Mouse (Mus musculus) thymus, postnatal 0 days (tissue): ENCODE data around the gene Gm3526. TPM values are rescaled to one million over a fixed set of nuclear protein-coding genes. Genes with fewer than 3 reads are reported as not detected.
"Not testable (repeated sequence)": the region's sequence is repeated elsewhere in the genome, so short reads cannot be mapped to it uniquely, and the experiment has no call there.

Experiments
- DNase-seq: peaks from one replicate; pipeline ENCODE4 v3.0.0-alpha.2; 2015; ENCODE audit warnings: low spot score
- polyA plus RNA-seq: library from polyadenylated mRNA; unstranded; fragments of >200 nt; fragmentation: Nextera tagmentation; extraction: Ambion mirVana; gene quantifications from 2 replicates; pipeline ENCODE4 v1.2.1, GENCODE M21; 2015

Gm3526 gene
- 0.12 TPM in 1 of 2 replicates, not detected in the other for polyA plus RNA-seq

DNA sequence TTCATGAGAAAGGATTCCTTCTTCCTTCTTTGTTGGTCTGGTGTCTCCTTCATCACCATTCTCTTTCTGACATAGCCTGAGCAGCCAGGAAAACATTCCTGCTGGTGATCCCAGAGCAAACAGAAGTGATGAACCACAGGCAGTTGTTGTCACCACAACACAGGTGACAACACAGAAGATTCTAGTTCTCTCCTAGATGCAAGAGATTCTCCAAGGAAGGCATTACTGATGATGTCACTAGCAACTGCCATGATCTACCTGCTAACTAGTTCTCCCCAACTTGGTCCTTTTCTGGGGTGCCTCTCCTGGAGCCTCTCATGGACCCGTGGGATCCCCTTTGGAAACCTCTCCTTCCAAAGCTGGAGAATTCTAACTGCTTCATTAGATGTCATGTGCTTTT lies at the start of gene Gm3526:
Gm3526 (minus strand) TSS at position 101 of the 400 bp plus-strand sequence.
- DNase-seq = not testable (repeated sequence)

Other genes starting within 250 kb of the Gm3526 start
- not detected in 2 replicates for gene Gm3298, start 244.7 kb downstream of the Gm3526 start, polyA plus RNA-seq
- not detected in 2 replicates for gene 4930555G01Rik, start 210.0 kb downstream of the Gm3526 start, polyA plus RNA-seq
- gene Gm8281, start 189.5 kb downstream of the Gm3526 start, polyA plus RNA-seq = 0.10 TPM in 1 of 2 replicates, not detected in the other
- gene Gm8279, start 129.1 kb downstream of the Gm3526 start, polyA plus RNA-seq = 0.64 and 0.77 TPM in 2 replicates
- not detected in 2 replicates for gene Gm3317, start 96.0 kb downstream of the Gm3526 start, polyA plus RNA-seq
- gene Gm8271, start 74.8 kb downstream of the Gm3526 start, polyA plus RNA-seq = not detected in 2 replicates
- gene Gm3542, start 74.3 kb upstream of the Gm3526 start, polyA plus RNA-seq = not detected in 2 replicates
- gene Gm3500, start 128.5 kb upstream of the Gm3526 start, polyA plus RNA-seq = 0.12 TPM in 1 of 2 replicates, not detected in the other
- 0.36 and 0.43 TPM in 2 replicates for gene Gm3194, start 194.9 kb upstream of the Gm3526 start, polyA plus RNA-seq
- not detected in 2 replicates for gene Gm8246, start 217.2 kb upstream of the Gm3526 start, polyA plus RNA-seq
- not detected in 2 replicates for gene Gm3187, start 223.6 kb upstream of the Gm3526 start, polyA plus RNA-seq
- gene Gm3488, start 241.1 kb upstream of the Gm3526 start, polyA plus RNA-seq = 0.09 TPM in 1 of 2 replicates, not detected in the other